Mouse (Mus musculus) ES-E14 (cell line): ENCODE results near the gene Kdf1.

ENCODE experiments used
- CHD2 ChIP-seq: IDR thresholded peaks from 2 replicates; pipeline ENCODE4 v1.6.1; 2014; ENCODE audit warnings: mild to moderate bottlenecking, low read depth, low read length, inconsistent platforms
- HCFC1 ChIP-seq: IDR thresholded peaks from 2 replicates; pipeline ENCODE4 v1.6.1; 2012; ENCODE audit warnings: low read length, inconsistent platforms, borderline replicate concordance; ENCODE audit not compliant: insufficient read depth
- MAFK ChIP-seq: IDR thresholded peaks from 2 replicates; pipeline ENCODE4 v1.6.1; 2014; ENCODE audit warnings: mild to moderate bottlenecking, low read depth, low read length, inconsistent platforms; ENCODE audit not compliant: insufficient read depth
- ZC3H11A ChIP-seq: IDR thresholded peaks from 2 replicates; pipeline ENCODE4 v1.6.1; 2012; ENCODE audit warnings: low read depth, mild to moderate bottlenecking, inconsistent platforms, low read length, borderline replicate concordance
- ZNF384 ChIP-seq: IDR thresholded peaks from 2 replicates; pipeline ENCODE4 v1.6.1; 2012; ENCODE audit warnings: low read depth, low read length, inconsistent platforms

GRCm38 (mm10) chr4:133577983-133578382, 59.2 kb downstream of the Kdf1 start:
- TF ChIP-seq HCFC1 (no peak), ZC3H11A (no peak), CHD2 (no peak), MAFK (no peak), ZNF384 (no peak)
